Mouse (Mus musculus) right cerebral cortex, postnatal 4 days (tissue): ENCODE data around the gene Tshz2.
"Not testable (repeated sequence)": the region's sequence is repeated elsewhere in the genome, so short reads cannot be mapped to it uniquely, and the experiment has no call there.

Source experiments
- DNase-seq: peaks from one replicate; pipeline ENCODE4 v3.0.0-alpha.2; 2022

Gene Tshz2

DNA sequence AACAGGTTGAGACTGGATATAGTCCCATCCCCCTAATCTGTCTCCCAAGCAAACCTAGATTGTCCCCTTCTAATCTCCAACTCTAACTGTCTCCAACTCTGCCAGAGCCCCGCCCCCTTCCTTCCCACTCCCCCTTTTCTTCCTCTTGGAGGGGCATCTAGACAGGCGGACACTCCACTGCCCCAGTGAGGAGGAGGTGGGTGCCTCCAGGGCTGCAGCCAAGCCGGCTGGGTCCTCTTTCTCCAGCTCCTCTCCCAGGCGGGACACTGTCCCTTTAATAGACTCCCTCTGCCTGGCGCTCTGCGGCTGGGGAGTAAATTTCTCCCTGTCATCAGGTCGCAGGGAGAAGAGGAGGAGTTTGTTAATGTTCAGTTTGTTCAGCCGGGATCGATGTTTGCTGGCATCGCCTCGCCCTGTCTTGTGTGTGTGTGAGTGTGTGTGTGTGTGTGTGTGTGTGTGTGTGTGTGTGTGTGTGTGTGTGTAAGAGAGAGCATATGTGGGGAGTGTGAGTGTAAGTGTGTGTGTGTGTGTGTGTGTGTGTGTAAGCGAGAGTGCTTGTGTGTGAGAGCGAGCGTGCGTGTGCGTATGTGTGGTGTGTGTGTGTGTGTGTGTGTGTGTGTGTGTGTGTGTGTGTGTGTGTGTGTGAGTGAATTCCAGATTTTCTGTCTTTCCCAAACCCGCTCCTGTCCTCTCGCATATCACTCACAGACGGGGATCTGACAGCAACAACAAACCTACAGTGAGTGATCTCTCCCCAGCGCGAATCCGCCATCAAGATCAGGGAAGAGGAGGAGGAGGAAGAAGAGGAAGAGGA, at the start of gene Tshz2:
Tshz2 (plus strand) TSS at position 676 of the 814 bp plus-strand sequence.
- peak; percentile 27 for DNase-seq

DNA sequence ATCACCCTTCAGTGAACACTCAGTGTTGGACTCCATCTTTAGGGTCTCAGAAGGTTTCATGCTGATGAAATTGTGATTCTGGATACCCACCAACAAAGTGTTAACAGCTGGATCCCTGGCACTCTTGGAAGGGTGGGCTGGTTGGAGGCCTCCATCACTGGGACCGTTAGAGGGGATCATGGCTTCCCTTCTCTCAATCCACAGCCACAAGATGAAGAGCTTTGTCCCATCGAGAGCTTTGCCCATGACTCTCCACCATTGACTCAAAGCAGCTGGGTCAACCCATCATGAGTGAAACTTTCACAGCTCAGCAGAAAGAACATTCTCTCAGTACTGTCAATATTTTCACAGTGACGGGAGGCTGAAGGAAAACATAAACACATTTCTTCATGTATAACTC, 49.3 kb upstream of the Tshz2 start:
- no peak for DNase-seq

DNA sequence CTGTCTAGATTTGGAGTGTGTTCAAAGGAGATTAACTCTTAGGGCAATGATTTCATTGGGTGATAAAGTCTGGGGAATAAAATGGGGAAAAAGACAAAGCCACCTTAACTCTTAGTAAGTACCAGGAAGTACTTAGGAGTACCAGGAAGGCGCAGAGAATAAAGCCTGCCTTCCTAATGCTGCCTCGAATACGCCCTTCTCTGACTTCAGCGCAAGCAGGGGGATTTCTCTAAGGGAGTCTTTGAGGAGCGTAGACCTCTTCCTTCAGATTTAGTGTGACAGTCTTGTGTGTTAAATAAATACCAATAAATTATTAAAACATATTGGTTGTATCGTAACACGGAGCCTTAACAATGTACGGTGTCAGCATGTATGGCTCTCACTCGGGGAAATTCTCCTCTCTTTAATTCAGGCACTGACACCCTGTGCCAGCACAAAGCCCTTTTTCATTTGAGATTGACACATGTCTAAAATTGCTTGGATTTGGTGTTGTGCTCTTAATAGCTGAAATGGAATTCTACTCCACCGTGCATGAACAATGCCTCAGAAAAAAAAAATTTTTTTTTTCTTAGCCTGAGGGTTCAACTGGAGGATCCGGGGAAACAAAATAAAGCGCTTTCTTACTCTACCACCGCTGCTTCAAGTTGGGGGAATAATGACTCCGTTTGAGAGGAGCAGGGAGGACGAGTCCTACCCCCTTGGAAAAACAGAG, 47.9 kb upstream of the Tshz2 start:
- no peak for DNase-seq

- no peak for DNase-seq
These were observed 47.1 kb upstream of the Tshz2 start for GRCm38 (mm10) chr2:169585631-169586285.

DNA sequence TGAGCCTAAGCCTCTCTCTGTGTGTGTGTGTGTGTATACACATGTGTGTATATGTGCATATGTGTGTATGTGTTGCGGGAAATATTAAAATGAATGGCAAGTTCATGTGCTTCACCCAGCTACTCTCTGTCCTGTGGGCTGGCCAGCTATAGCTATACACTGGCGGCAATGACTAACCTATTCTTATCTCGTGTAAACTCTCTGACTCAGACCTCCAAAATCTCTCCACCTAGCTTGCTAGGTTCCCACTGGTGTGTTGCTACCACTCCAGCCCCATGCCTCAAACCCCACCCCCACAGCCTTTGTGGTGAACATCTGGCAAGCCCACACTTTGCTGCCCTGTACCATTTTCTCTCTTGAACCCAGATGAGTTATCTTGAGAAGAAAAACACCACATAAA, 46.1 kb upstream of the Tshz2 start:
- DNase-seq = no peak

GRCm38 (mm10) chr2:169587645-169588044, 45.2 kb upstream of the Tshz2 start, which contains the start of gene Gm11011:
Gene Gm11011, minus strand, starts transcription at chr2:169587745.
- not testable (repeated sequence) for DNase-seq

- no peak for DNase-seq
These were observed 43.1 kb upstream of the Tshz2 start for GRCm38 (mm10) chr2:169589697-169590096.

DNA sequence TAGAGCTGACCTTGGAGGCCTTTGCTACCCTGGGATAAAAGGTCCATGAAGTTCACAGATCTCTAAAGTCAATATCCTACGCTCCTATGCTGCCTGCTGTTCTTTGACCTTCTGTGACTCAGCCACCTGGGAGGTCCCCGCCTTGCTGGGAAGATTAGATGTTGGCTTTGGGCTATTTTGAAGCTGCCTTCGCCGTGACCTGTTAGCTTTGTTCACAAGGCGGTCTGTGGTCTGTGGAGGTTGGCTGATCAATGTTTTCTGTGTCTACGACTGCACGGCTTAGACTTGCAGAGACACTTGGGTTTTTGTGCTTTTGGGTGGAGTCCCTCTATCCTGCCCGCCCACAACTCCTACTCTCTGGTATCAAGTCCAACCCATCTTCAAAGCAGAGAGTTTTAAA, 42.4 kb upstream of the Tshz2 start:
- no peak for DNase-seq

DNA sequence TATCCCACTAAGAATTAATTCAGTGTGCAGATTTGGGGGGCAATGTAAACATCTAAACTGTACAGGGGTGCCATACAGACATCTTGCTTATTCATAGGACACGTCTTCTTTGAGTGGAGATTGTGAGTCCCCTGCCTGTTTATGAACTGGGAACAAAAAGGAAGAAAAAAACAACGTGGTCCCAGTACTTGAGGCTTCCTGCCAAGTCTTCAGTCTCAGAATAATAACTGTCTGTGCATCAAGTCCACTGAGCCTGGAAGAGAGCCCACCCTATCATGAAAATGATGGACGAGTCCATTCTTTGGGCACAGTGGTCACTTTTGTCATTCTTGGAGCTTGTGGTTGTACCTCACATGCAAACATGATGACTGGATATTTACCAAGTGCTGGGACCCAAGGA, 39.1 kb upstream of the Tshz2 start:
- DNase-seq = no peak

GRCm38 (mm10) chr2:169597357-169597756, 35.5 kb upstream of the Tshz2 start:
- no peak for DNase-seq

- DNase-seq = no peak
These were observed 34.8 kb upstream of the Tshz2 start for GRCm38 (mm10) chr2:169597971-169598370.

DNA sequence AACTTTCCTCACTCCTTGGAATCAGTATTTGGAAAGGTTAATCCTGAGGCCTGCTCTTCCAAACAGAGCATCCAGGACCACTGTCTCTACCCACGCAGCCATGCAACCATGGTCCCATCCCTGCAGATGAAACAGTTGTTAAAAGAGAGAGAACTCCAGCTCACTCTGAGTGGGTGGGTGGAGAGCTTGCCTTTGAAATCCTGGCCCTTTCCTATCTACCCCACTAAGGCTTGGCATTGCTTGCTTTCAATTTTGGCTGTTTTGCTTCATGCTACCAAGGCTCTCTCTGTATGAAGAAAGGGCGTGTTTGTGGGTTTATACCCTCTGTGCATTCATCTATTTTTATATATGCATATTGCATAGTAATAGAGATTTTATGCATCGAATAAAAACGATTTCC, 33.2 kb upstream of the Tshz2 start:
- DNase-seq = no peak

DNA sequence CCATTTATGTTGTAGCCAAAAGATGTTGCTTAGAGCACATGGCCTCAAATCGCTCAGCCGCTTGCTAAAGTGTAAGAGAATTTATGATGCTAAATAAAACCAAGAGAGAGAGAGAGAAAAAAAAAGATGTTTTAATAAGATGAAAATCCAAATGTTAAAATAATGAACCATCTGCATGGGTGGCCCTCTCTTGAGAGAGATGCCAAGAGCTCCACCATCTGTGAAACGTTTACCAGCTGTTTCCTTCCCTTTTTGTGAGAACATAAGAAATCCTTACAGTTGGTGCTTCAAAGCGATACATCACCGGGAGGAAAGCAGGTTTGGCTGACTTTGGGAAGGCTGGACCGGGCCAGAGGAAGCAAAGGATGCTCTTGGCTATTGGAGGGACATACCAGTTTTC, 32.6 kb upstream of the Tshz2 start:
- no peak for DNase-seq

GRCm38 (mm10) chr2:169606901-169607678, 25.7 kb upstream of the Tshz2 start:
- no peak for DNase-seq

DNA sequence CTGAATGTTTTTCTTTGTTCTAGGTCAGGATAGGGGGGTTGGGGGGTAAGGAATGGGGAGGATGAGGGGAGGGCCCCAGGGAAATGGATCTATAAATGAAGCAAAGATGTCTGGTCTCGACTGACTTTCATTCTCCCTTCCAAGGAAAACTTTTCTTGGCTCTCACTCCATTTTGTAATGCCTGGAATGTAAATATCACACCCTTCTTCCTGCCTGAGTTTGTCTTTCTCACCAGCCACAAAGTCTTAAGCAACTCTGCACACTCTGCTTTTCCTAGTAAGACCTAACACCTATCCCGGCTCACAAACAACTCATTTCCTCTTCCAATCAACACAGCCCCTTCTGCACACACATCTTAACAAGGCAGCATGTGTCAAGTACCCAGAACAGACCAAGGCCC, 25.0 kb upstream of the Tshz2 start:
- DNase-seq = no peak

DNA sequence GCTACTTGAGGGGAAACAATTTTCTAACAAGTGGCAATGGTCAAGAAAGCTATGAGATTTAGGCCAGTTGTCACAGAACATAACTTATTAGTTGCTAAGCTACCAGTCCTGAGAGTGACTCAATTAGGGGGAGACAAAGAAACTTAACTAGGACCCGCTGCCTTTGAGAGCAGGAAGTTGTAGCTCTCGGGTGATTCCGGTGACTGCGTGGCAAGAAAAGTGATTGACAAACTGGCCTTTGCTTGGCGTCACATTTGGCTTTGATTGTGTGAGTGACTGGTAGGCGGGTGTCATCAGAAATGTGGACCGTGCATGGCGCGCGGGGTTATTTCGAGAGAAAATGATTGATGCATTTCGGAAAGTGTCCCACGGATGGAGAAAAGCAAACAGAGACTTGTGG, 22.9 kb upstream of the Tshz2 start:
- DNase-seq = no peak

GRCm38 (mm10) chr2:169610882-169611281, 21.9 kb upstream of the Tshz2 start:
- no peak for DNase-seq

DNA sequence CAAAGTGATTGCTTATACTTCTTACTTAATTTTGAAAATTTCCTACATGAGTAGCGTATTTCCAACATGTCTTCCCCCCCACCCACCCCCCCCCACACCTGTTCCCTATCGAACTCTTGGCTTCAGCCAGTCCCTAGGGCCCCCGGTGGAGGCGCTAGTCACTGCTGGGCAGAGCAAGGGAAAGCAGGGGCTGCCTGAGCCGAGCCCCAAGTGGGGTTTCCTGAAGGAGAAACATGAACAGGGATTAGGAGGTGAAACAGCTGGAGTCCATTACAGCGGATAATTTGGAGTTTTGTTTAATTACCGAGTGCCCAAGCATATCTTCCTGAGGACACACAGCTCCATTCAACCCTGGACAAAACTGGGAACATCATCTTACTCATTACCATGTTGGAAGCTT, 21.3 kb upstream of the Tshz2 start:
- no peak for DNase-seq

GRCm38 (mm10) chr2:169614683-169615082, 18.1 kb upstream of the Tshz2 start:
- no peak for DNase-seq

DNA sequence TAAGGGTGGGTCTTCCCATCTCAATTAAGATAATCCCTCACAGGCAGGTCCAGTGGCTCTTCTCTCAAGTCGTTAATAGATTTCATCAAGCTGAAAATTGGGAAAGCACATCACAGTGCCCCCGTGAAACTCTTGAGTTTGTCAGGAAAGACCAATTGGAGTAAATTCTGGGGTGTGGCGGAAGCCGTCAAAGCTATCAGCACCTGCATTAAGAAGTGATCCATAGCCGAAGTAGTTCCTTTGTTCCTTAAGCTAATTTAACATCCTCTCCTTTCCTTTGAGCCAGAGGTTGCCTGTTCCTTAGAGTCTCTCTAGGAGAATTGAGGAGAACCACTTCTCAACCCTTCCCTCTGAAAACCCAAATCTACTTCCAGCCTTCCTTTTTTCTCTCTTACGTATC, 16.8 kb upstream of the Tshz2 start:
- no peak for DNase-seq

DNA sequence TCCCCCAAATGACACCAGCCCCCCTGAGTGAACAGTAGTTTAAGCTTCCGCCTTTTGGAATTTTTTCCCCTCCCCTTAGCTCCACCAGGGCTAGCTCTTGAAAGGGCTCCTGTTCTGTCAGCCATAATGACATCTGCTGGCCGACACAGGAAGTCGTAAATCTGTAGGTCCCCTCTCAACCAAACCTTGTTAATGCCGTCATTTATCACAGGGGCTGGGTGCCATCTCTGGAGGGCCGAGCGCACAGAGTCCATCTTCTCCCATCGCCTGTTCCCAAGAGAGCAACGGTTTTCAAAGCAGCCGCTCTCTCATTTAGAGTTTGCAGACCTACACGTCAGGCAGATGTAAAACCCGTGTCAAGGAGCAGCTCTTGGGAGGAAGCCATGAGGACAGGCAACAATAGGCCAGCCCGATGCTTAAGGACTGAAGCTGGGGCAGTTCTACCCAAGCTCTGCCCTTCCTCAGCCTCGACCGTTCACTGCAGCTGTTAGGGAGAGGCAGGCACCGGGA, 11.6 kb upstream of the Tshz2 start:
- DNase-seq = no peak

DNA sequence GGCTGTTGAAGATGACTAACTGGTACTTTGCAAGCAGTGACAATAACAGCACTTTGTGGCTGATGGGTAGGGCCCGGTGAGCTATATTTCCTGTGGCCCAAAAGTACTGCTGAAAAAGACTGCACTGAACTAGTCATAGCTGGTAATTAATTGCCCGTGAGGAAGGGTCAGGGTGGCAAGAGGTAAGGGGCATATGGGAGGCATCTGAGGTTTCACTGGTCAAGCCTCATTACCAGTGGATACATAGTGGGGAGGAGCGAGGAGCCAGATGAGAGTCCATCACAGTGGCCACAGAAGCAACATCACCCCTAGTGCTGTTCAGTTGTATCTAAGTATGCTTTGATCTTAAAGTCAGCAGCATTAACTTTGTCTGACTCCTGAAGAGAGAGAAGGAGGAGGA, 2.7 kb upstream of the Tshz2 start:
- no peak for DNase-seq
